Mouse (Mus musculus) embryonic facial prominence, embryonic 13.5 days (tissue): ENCODE data around the gene Rtn1. TPM values are rescaled to one million over a fixed set of nuclear protein-coding genes. Genes with fewer than 3 reads are reported as not detected.

Source experiments
- ATAC-seq: fragments of 200-750 bp; cut with Nextera tagmentation; 2 replicates; pipeline ENCODE4 v1.8.0; 2017; ENCODE audit warnings: low read depth; ENCODE audit not compliant: insufficient number of reproducible peaks, insufficient read depth, low FRiP score, low TSS enrichment
- H3K27ac ChIP-seq: fragments of 300-500 bp; sonication (generic); 2 replicates; pipeline ENCODE4 v1.5.1; 2015; ENCODE audit warnings: moderate library complexity, mild to moderate bottlenecking, inconsistent platforms
- H3K27me3 ChIP-seq: fragments of 300-500 bp; sonication (generic); 2 replicates; pipeline ENCODE4 v1.6.1; 2015; ENCODE audit warnings: mild to moderate bottlenecking, inconsistent platforms
- H3K36me3 ChIP-seq: fragments of 300-500 bp; sonication (generic); 2 replicates; pipeline ENCODE4 v1.6.1; 2015; ENCODE audit warnings: mild to moderate bottlenecking, inconsistent platforms
- H3K4me1 ChIP-seq: fragments of 300-500 bp; sonication (generic); 2 replicates; pipeline ENCODE4 v1.6.1; 2015; ENCODE audit warnings: inconsistent platforms
- H3K4me2 ChIP-seq: fragments of 300-500 bp; sonication (generic); 2 replicates; pipeline ENCODE4 v1.6.1; 2015; ENCODE audit warnings: moderate library complexity, mild to moderate bottlenecking, inconsistent platforms
- H3K4me3 ChIP-seq: fragments of 300-500 bp; sonication (generic); 2 replicates; pipeline ENCODE4 v1.5.1; 2015; ENCODE audit warnings: mild to moderate bottlenecking, inconsistent platforms
- H3K9ac ChIP-seq: fragments of 300-500 bp; sonication (generic); 2 replicates; pipeline ENCODE4 v1.6.1; 2015; ENCODE audit warnings: mild to moderate bottlenecking, inconsistent platforms
- H3K9me3 ChIP-seq: fragments of 300-500 bp; sonication (generic); 2 replicates; pipeline ENCODE4 v1.6.1; 2016; ENCODE audit warnings: inconsistent platforms
- WGBS: fragments of 180-500 bp; shearing (Covaris S2); methylation state at CpG from one replicate; pipeline ENCODE4 v1.1.7; 2015; ENCODE audit warnings: mixed read lengths; 5-methylcytosine and 5-hydroxymethylcytosine counted together
- polyA plus RNA-seq: library from polyadenylated mRNA; unstranded; fragments of >200 nt; fragmentation: Nextera tagmentation; extraction: Ambion mirVana; gene quantifications from 2 replicates; pipeline ENCODE4 v1.2.1, GENCODE M21; 2015

Rtn1 gene
- polyA plus RNA-seq = 41.0 and 43.8 TPM in 2 replicates

DNA sequence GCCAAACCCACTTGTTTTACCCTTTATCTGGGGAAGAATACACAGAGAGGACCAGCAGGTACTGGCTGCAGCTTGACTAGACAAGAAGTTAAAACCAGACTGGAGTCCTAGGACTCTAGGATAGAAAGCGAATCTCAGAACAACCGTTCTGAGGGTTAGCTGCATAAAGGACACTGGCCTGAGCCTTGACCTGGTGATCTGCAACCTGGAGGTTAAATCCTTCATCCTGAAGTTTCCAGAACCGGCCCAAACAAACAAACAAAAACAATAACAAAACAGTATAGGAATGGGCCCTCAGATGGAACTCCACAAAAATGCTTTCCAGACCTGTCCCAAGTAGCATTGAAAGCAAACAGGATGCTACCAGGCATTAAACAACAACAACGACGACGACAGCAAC, at the start of gene Rtn1:
Gene Rtn1, minus strand, starts transcription at position 101 of the 400 bp plus-strand sequence.
- Histone ChIP-seq H3K27me3 (peaks cover 40% of the 10 kb centered on the region), H3K36me3 (no peaks in the 10 kb centered on the region), H3K4me3 (peak within 1 kb of the TSS; percentile 72), H3K9ac (peak within 1 kb of the TSS; percentile 70), H3K4me1 (peaks cover 14% of the 10 kb centered on the region; the same call in 1 of the 2 replicates), H3K4me2 (peak within 1 kb of the TSS; percentile 99), H3K27ac (no peak within 1 kb of the TSS), H3K9me3 (no peaks in the 10 kb centered on the region)
- no peak for ATAC-seq
- WGBS = 32% methylated on average over 6 of the region's 6 CpGs

GRCm38 (mm10) chr12:72453941-72454340, 45.1 kb upstream of the Rtn1 start:
- no peaks in the 10 kb centered on the region for H3K4me1 ChIP-seq
- no peak overlapping the region for H3K9ac ChIP-seq
- H3K9me3 ChIP-seq = no peaks in the 10 kb centered on the region
- WGBS = 82% methylated on average over 17 of the region's 17 CpGs
- no peak overlapping the region for H3K4me2 ChIP-seq
- H3K27ac ChIP-seq = no peak overlapping the region
- H3K36me3 ChIP-seq = no peaks in the 10 kb centered on the region
- no peaks in the 10 kb centered on the region for H3K27me3 ChIP-seq
- H3K4me3 ChIP-seq = no peak overlapping the region
- no peak for ATAC-seq

- Histone ChIP-seq H3K27ac (no peak within 1 kb of the TSS), H3K4me2 (peak within 1 kb of the TSS; percentile 82), H3K4me3 (peak within 1 kb of the TSS; percentile 48), H3K27me3 (no peaks in the 10 kb centered on the region), H3K36me3 (no peaks in the 10 kb centered on the region), H3K9me3 (no peaks in the 10 kb centered on the region), H3K9ac (peak within 1 kb of the TSS; percentile 72), H3K4me1 (no peaks in the 10 kb centered on the region; the same call in 1 of the 2 replicates)
- ATAC-seq = peak; percentile 64; the same call in 1 of the 2 replicates
- WGBS = under 1% methylated on average over 31 of the region's 31 CpGs
Measured at GRCm38 (mm10) chr12:72441839-72442576, 33.2 kb upstream of the Rtn1 start, which contains the start of gene Lrrc9. Lrrc9 (plus strand) TSS chr12:72441866.

DNA sequence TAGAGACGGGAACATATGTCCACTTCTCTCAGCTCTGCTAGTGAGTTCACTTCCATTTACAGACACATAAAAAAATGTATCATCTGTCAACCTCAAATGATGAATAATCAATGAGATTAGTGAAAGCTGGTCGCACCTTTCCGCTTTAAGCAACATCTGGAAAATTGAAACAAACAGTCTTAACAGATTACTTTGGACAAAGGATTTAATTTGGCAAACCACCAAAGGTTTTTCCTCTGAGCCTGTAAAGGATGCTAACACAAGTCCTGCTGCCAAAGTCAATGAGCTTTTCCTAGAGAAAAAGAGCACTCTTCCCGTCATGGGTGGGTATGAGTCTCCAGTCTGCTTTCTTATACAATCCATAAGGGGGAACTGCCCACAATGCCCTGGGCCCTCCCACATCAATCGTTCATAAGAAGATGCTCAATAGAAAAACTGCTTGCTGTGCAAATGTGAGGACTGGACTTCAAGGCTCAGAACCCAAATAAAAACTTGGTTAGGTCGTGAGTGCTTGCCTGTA, 30.2 kb upstream of the Rtn1 start:
- Histone ChIP-seq H3K27me3 (no peaks in the 10 kb centered on the region), H3K9ac (no peak overlapping the region), H3K27ac (no peak overlapping the region), H3K4me1 (no peaks in the 10 kb centered on the region; the same call in 1 of the 2 replicates), H3K9me3 (no peaks in the 10 kb centered on the region), H3K36me3 (no peaks in the 10 kb centered on the region), H3K4me3 (no peak overlapping the region), H3K4me2 (no peak overlapping the region)
- no peak for ATAC-seq
- WGBS = 77% methylated on average over 6 of the region's 6 CpGs

DNA sequence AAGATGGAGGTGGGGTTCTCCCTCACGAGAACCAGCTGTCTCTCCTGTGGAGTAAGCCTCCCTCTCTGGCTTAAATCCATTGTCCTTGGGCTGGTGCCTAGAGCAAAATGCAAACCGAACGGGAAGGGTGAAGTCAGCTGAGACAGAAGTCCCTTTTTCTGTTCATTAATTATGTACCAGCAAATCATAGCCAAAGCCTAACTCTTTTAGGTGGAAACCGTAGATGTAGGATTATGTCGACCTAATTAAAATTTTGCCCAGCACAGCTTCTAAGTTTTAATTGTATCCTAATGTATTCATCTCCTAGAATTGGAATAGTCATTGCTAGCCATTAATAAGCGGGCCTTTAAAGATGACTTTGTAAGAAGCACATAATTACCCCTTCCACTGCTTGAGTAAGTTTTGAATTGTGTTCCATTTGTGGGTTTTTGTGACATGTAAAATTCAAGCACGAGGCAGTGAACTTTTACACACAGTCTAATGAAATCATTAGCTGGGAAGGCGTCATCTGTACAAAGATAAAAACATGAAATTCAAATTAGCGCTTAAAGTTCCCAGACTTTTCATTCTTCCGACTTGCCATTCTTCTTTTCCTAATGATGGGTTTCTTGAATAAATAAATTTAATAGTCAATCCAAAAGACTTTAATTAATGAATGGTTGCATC, 29.0 kb upstream of the Rtn1 start:
- Histone ChIP-seq H3K4me2 (no peak overlapping the region), H3K27ac (no peak overlapping the region), H3K4me3 (no peak overlapping the region), H3K36me3 (no peaks in the 10 kb centered on the region), H3K4me1 (no peaks in the 10 kb centered on the region; the same call in 1 of the 2 replicates), H3K9ac (no peak overlapping the region), H3K27me3 (no peaks in the 10 kb centered on the region), H3K9me3 (no peaks in the 10 kb centered on the region)
- no peak for ATAC-seq
- WGBS = 69% methylated on average over 10 of the region's 10 CpGs

DNA sequence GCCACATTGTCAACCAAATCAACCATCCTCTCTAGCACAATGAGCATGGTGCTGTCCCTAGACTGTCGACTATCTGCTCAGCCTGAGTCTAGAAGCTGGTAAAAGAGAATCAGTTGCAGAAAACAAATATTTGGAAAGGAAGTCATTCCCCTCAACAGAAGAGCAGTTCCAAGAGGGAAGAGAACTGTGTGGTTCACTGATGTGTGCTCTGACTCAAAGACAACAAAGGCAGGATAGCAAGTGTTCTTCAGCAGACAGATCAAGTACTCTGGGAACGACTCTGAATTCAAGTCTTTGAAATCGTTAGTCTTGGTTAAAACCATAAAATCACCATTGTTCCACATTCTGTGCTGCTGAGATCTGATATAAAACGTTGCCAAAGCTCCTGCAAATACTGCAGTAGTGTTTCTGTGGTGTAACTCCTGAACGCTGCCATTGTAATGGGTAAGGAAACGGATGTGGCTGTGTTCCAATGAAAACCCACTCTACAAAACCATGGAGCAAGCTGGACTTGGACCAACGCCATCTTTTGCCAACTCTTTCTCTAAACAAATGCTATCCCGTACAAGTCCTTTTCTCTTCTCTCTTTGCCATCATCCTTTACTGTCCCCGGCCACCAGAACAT, 24.5 kb upstream of the Rtn1 start:
- no peaks in the 10 kb centered on the region for H3K4me1 ChIP-seq
- H3K27me3 ChIP-seq = no peaks in the 10 kb centered on the region
- 62% methylated on average over 9 of the region's 9 CpGs for WGBS
- no peak overlapping the region for H3K9ac ChIP-seq
- H3K9me3 ChIP-seq = no peaks in the 10 kb centered on the region
- no peak overlapping the region for H3K4me3 ChIP-seq
- no peak for ATAC-seq
- H3K27ac ChIP-seq = no peak overlapping the region
- no peaks in the 10 kb centered on the region for H3K36me3 ChIP-seq
- H3K4me2 ChIP-seq = no peak overlapping the region

GRCm38 (mm10) chr12:72432209-72432608, 23.4 kb upstream of the Rtn1 start:
- no peaks in the 10 kb centered on the region for H3K36me3 ChIP-seq
- H3K9me3 ChIP-seq = no peaks in the 10 kb centered on the region
- H3K4me3 ChIP-seq = no peak overlapping the region
- no peak overlapping the region for H3K4me2 ChIP-seq
- no peak overlapping the region for H3K9ac ChIP-seq
- 79% methylated on average over 4 of the region's 4 CpGs for WGBS
- no peak overlapping the region for H3K27ac ChIP-seq
- no peaks in the 10 kb centered on the region for H3K27me3 ChIP-seq
- ATAC-seq = no peak
- no peaks in the 10 kb centered on the region for H3K4me1 ChIP-seq

GRCm38 (mm10) chr12:72427722-72428126, 18.9 kb upstream of the Rtn1 start:
- 22% methylated on average over 11 of the region's 11 CpGs for WGBS
- Histone ChIP-seq H3K27me3 (no peaks in the 10 kb centered on the region), H3K4me1 (no peaks in the 10 kb centered on the region), H3K27ac (no peak overlapping the region), H3K4me2 (no peak overlapping the region), H3K36me3 (no peaks in the 10 kb centered on the region), H3K4me3 (no peak overlapping the region), H3K9me3 (no peaks in the 10 kb centered on the region), H3K9ac (no peak overlapping the region)
- no peak for ATAC-seq

GRCm38 (mm10) chr12:72422681-72423080, 13.8 kb upstream of the Rtn1 start:
- Histone ChIP-seq H3K9me3 (no peaks in the 10 kb centered on the region), H3K27me3 (no peaks in the 10 kb centered on the region), H3K4me1 (no peaks in the 10 kb centered on the region), H3K27ac (no peak overlapping the region), H3K4me3 (no peak overlapping the region), H3K9ac (no peak overlapping the region), H3K4me2 (no peak overlapping the region), H3K36me3 (no peaks in the 10 kb centered on the region)
- WGBS = 42% methylated on average over 4 of the region's 4 CpGs
- no peak for ATAC-seq

- H3K4me2 ChIP-seq = no peak overlapping the region
- ATAC-seq = no peak
- H3K9me3 ChIP-seq = no peaks in the 10 kb centered on the region
Measured at GRCm38 (mm10) chr12:72417762-72418161, 8.9 kb upstream of the Rtn1 start.

GRCm38 (mm10) chr12:72408111-72408891, 553 bp downstream of the Rtn1 start:
- peak; percentile 69 for ATAC-seq
- peaks cover 14% of the 10 kb centered on the region; the same call in 1 of the 2 replicates for H3K4me1 ChIP-seq
- no peak overlapping the region for H3K27ac ChIP-seq

More at GRCm38 (mm10) chr12:72417762-72418161, 8.9 kb upstream of the Rtn1 start:
- WGBS = 34% methylated on average over 3 of the region's 3 CpGs
- H3K9ac ChIP-seq = no peak overlapping the region
- H3K4me1 ChIP-seq = no peaks in the 10 kb centered on the region
- H3K27ac ChIP-seq = no peak overlapping the region
- no peak overlapping the region for H3K4me3 ChIP-seq
- H3K27me3 ChIP-seq = no peaks in the 10 kb centered on the region
- no peaks in the 10 kb centered on the region for H3K36me3 ChIP-seq

More at GRCm38 (mm10) chr12:72408111-72408891, 553 bp downstream of the Rtn1 start:
- no peaks in the 10 kb centered on the region for H3K36me3 ChIP-seq
- H3K4me2 ChIP-seq = peak overlapping the region; percentile 99
- H3K4me3 ChIP-seq = peak overlapping the region; percentile 72
- H3K27me3 ChIP-seq = peaks cover 40% of the 10 kb centered on the region
- peak overlapping the region; percentile 70 for H3K9ac ChIP-seq
- WGBS = under 1% methylated on average over 62 of the region's 63 CpGs
- no peaks in the 10 kb centered on the region for H3K9me3 ChIP-seq
